Mouse (Mus musculus) gastrocnemius, postnatal 36 days (tissue): ENCODE measurements around the gene Rnf227. TPM values are rescaled to one million over a fixed set of nuclear protein-coding genes. Genes with fewer than 3 reads are reported as not detected.
A peak's percentile ranks its signal among the peaks of the same experiment; 100 is the strongest.
"Not testable (repeated sequence)": the region's sequence is repeated elsewhere in the genome, so short reads cannot be mapped to it uniquely, and the experiment has no call there.

Experiments
- DNase-seq, 2 experiments: peaks; one replicate each; pipeline ENCODE4 v3.0.0; 2022
- intact Hi-C: fragments of 180-260 bp; cut with DNase I; formaldehyde crosslinking; loops from one replicate; pipeline ENCODE4 v1.15.1; 2025
- long read RNA-seq, 2 experiments: library from polyadenylated mRNA; stranded (forward); transcript quantifications; one replicate each; pipeline ENCODE4 v2.0.0; 2021
- total RNA-seq, 2 experiments: library from RNA; stranded (reverse); gene quantifications; 2 replicates each; pipeline ENCODE4 v1.2.3; 2021

Rnf227 gene
- under 1 TPM; 0.12 to 0.26 TPM for total RNA-seq
- long read RNA-seq, experiment 1, partial matches to known transcripts: 0 of 1 reads
- long read RNA-seq, experiment 1, other reads (novel, unspliced or antisense): 0 of 1 reads
- long read RNA-seq, experiment 2: 0 reads

- intact Hi-C loops: no loop called here
- peak; percentile 27 to 56 for DNase-seq
Measured at GRCm38 (mm10) chr11:69340161-69341131, at the start of gene Rnf227. Gene Rnf227 (plus strand): TSS chr11:69340461.

GRCm38 (mm10) chr11:69291111-69291510 is 49.1 kb upstream of the Rnf227 start:
- intact Hi-C loops: loop anchor here (2.0 kb wide), 1 partner anchor 60 kb away; no protein-coding TSS in a partner anchor
- DNase-seq: no peak

- DNase-seq: no peak
- intact Hi-C loops: no loop called here
Measured at GRCm38 (mm10) chr11:69295286-69295685, 45.0 kb upstream of the Rnf227 start.

GRCm38 (mm10) chr11:69297799-69298198 is 42.5 kb upstream of the Rnf227 start:
- intact Hi-C loops: no loop called here
- no peak for DNase-seq

- intact Hi-C loops: no loop called here
- no peak for DNase-seq
Measured at GRCm38 (mm10) chr11:69298231-69298630, 42.0 kb upstream of the Rnf227 start.

- intact Hi-C loops: no loop called here
- DNase-seq: no peak
Measured at GRCm38 (mm10) chr11:69302817-69303216, 37.4 kb upstream of the Rnf227 start.

- intact Hi-C loops: no loop called here
- DNase-seq: no peak
Measured at GRCm38 (mm10) chr11:69305291-69305690, 35.0 kb upstream of the Rnf227 start.

- DNase-seq: no peak
- intact Hi-C loops: no loop called here
Measured at GRCm38 (mm10) chr11:69306039-69306438, 34.2 kb upstream of the Rnf227 start.

- intact Hi-C loops: no loop called here
Measured at GRCm38 (mm10) chr11:69311266-69311665, 29.0 kb upstream of the Rnf227 start.

GRCm38 (mm10) chr11:69316361-69316760 is 23.9 kb upstream of the Rnf227 start:
- no peak for DNase-seq
- intact Hi-C loops: loop anchor here (5.0 kb wide), 1 partner anchor 39 kb away; no protein-coding TSS in a partner anchor

More at GRCm38 (mm10) chr11:69311266-69311665, 29.0 kb upstream of the Rnf227 start:
- peak; percentile 17 to 31 for DNase-seq

- DNase-seq: not testable (repeated sequence)
- intact Hi-C loops: loop anchor here (5.0 kb wide), 1 partner anchor 41 kb away; no protein-coding TSS in a partner anchor
Measured at GRCm38 (mm10) chr11:69318000-69318399, 22.3 kb upstream of the Rnf227 start.

- DNase-seq: no peak
- intact Hi-C loops: loop anchor here (5.0 kb wide), 1 partner anchor 46 kb away; the partner anchor contains the start of gene Chd3
Measured at GRCm38 (mm10) chr11:69321580-69321979, 18.7 kb upstream of the Rnf227 start.

GRCm38 (mm10) chr11:69322010-69322409 is 18.3 kb upstream of the Rnf227 start:
- no peak for DNase-seq
- intact Hi-C loops: loop anchor here (5.0 kb wide), 1 partner anchor 45 kb away; the partner anchor contains the start of gene Chd3

GRCm38 (mm10) chr11:69322693-69323471 is 17.4 kb upstream of the Rnf227 start:
- intact Hi-C loops: loop anchor here (5.0 kb wide), 1 partner anchor 44 kb away; the partner anchor contains the start of gene Chd3
- DNase-seq: no peak

GRCm38 (mm10) chr11:69323667-69324111 is 16.6 kb upstream of the Rnf227 start, which contains the start of the genes Cntrob and Trappc1:
Gene Cntrob (minus strand): TSS chr11:69323775.
Gene Trappc1 (plus strand): TSS chr11:69323980.
- intact Hi-C loops: loop anchor here (5.0 kb wide), 1 partner anchor 44 kb away; the partner anchor contains the start of gene Chd3
- peak; percentile 96 to 99 for DNase-seq

GRCm38 (mm10) chr11:69324749-69325148 is 15.5 kb upstream of the Rnf227 start:
- no peak for DNase-seq
- intact Hi-C loops: loop anchor here (5.0 kb wide), 1 partner anchor 43 kb away; the partner anchor contains the start of gene Chd3

- intact Hi-C loops: no loop called here
- peak; percentile 68 to 79 for DNase-seq
Measured at GRCm38 (mm10) chr11:69325628-69326407, 14.4 kb upstream of the Rnf227 start, which contains the start of gene Kcnab3. Gene Kcnab3 (plus strand): TSS chr11:69326258.

GRCm38 (mm10) chr11:69326408-69327156 is 13.7 kb upstream of the Rnf227 start:
- DNase-seq: no peak
- intact Hi-C loops: loop anchor here (1.0 kb wide), 1 partner anchor 31 kb away; no protein-coding TSS in a partner anchor
